Mouse (Mus musculus) layer of hippocampus, adult 8-10 months (tissue): ENCODE data around the gene Hist1h2be. TPM values are rescaled to one million over a fixed set of nuclear protein-coding genes. Genes with fewer than 3 reads are reported as not detected.

Source experiments
- microRNA-seq, 2 experiments: library from miRNA; unstranded; fragments of <30 nt; microRNA quantifications; one replicate each; pipeline ENCODE4 v1.2.0; 2022
- total RNA-seq, 4 experiments: library from RNA; stranded (reverse); gene quantifications; 2 replicates each; pipeline ENCODE4 v1.2.4; 2022

Gene Hist1h2be
- total RNA-seq, 4 experiments from 2014 or later: 7.9 to 10.8 (median 9.3) TPM

Small RNAs within 50 kb of the gene (microRNA-seq; reads per million reads assigned to microRNA genes)
- 0 reads per million in 2 experiments for gene Gm44297
- 0 reads per million in 2 experiments for gene Gm44359
- 0 reads per million in 2 experiments for gene Gm44394

Other genes starting within 250 kb of the Hist1h2be start
- gene Abt1, start 197.3 kb downstream of the Hist1h2be start, total RNA-seq: 1 to 10 TPM; 8.0 to 9.0 (median 8.7) TPM
- gene Btn1a1, start 155.2 kb downstream of the Hist1h2be start, total RNA-seq: not detected
- gene Btn2a2, start 132.3 kb downstream of the Hist1h2be start, total RNA-seq: 1 to 10 TPM in 2 of 4 experiments, under 1 TPM in 2; 0.80 to 1.9 (median 1.1) TPM
- 100 to 1,000 TPM; 236 to 302 (median 261) TPM for gene Hist1h4h, start 90.1 kb downstream of the Hist1h2be start, total RNA-seq
- gene Hist1h2af, start 87.2 kb downstream of the Hist1h2be start, total RNA-seq: 1 to 10 TPM in 3 of 4 experiments, not detected in 1; 1.6 to 6.5 (median 1.8) TPM
- gene Hist1h3g, start 85.7 kb downstream of the Hist1h2be start, total RNA-seq: 1 to 10 TPM; 1.2 to 3.4 (median 2.2) TPM
- gene Hist1h2bh, start 77.7 kb downstream of the Hist1h2be start, total RNA-seq: under 1 TPM; 0.34 to 0.73 (median 0.61) TPM
- gene Hist1h3f, start 77.1 kb downstream of the Hist1h2be start, total RNA-seq: 10 to 100 TPM; 12.5 to 15.7 (median 14.2) TPM
- 100 to 1,000 TPM; 104 to 155 (median 119) TPM for gene Hist1h4f, start 69.5 kb downstream of the Hist1h2be start, total RNA-seq
- gene Hist1h1d, start 67.9 kb downstream of the Hist1h2be start, total RNA-seq: 1 to 10 TPM; 2.5 to 3.3 (median 2.8) TPM
- 10 to 100 TPM; 34.8 to 43.2 (median 40.0) TPM for gene Hist1h3e, start 58.8 kb downstream of the Hist1h2be start, total RNA-seq
- gene Hist1h2ae, start 49.9 kb downstream of the Hist1h2be start, total RNA-seq: 1 to 10 TPM; 3.3 to 7.7 (median 4.9) TPM
- 10 to 100 TPM; 57.3 to 67.6 (median 60.8) TPM for gene Hist1h2bg, start 49.7 kb downstream of the Hist1h2be start, total RNA-seq
- gene Hist1h2bf, start 46.9 kb downstream of the Hist1h2be start, total RNA-seq: 10 to 100 TPM; 19.2 to 30.0 (median 24.4) TPM
- gene Hist1h2ad, start 46.7 kb downstream of the Hist1h2be start, total RNA-seq: 10 to 100 TPM in 1 of 4 experiments, 1 to 10 TPM in 3; 3.0 to 11.0 (median 5.7) TPM
- 10 to 100 TPM in 2 of 4 experiments, 1 to 10 TPM in 2; 8.2 to 11.5 (median 10.5) TPM for gene Hist1h3d, start 45.4 kb downstream of the Hist1h2be start, total RNA-seq
- gene Hist1h4d, start 39.5 kb downstream of the Hist1h2be start, total RNA-seq: 100 to 1,000 TPM; 106 to 128 (median 119) TPM
- 10 to 100 TPM; 36.1 to 50.5 (median 42.7) TPM for gene Hist1h1e, start 1.4 kb upstream of the Hist1h2be start, total RNA-seq
- 1 to 10 TPM; 1.4 to 3.1 (median 2.7) TPM for gene Hist1h2ac, start 62.8 kb upstream of the Hist1h2be start, total RNA-seq
- 10 to 100 TPM; 33.4 to 55.2 (median 44.8) TPM for gene Hist1h2bc, start 63.1 kb upstream of the Hist1h2be start, total RNA-seq
- under 1 TPM in 1 of 4 experiments, not detected in 3; 0.50 TPM for gene Hist1h1t, start 74.7 kb upstream of the Hist1h2be start, total RNA-seq
- 10 to 100 TPM; 71.6 to 90.3 (median 85.0) TPM for gene Hist1h4c, start 77.3 kb upstream of the Hist1h2be start, total RNA-seq
- 1 to 10 TPM; 3.9 to 9.4 (median 7.0) TPM for gene Hfe, start 89.7 kb upstream of the Hist1h2be start, total RNA-seq
- 10 to 100 TPM; 39.1 to 69.2 (median 53.5) TPM for gene Hist1h1c, start 117.7 kb upstream of the Hist1h2be start, total RNA-seq
- gene Hist1h3c, start 124.5 kb upstream of the Hist1h2be start, total RNA-seq: 1 to 10 TPM in 3 of 4 experiments, not detected in 1; 1.7 to 3.1 (median 2.7) TPM
- gene Hist1h2bb, start 125.6 kb upstream of the Hist1h2be start, total RNA-seq: 10 to 100 TPM; 14.1 to 21.7 (median 16.7) TPM
- 10 to 100 TPM; 18.6 to 28.1 (median 23.5) TPM for gene Hist1h2ab, start 130.0 kb upstream of the Hist1h2be start, total RNA-seq
- 10 to 100 TPM in 2 of 4 experiments, 1 to 10 TPM in 2; 3.1 to 10.4 (median 8.0) TPM for gene Hist1h3b, start 131.1 kb upstream of the Hist1h2be start, total RNA-seq
- 10 to 100 TPM; 47.4 to 67.0 (median 59.9) TPM for gene Hist1h4b, start 135.9 kb upstream of the Hist1h2be start, total RNA-seq
- 10 to 100 TPM; 31.9 to 42.9 (median 37.9) TPM for gene Hist1h4a, start 140.1 kb upstream of the Hist1h2be start, total RNA-seq
- gene Hist1h3a, start 141.3 kb upstream of the Hist1h2be start, total RNA-seq: 10 to 100 TPM; 22.7 to 39.9 (median 29.0) TPM
- gene Hist1h1a, start 142.5 kb upstream of the Hist1h2be start, total RNA-seq: 10 to 100 TPM; 12.6 to 19.3 (median 16.9) TPM
- not detected for gene Trim38, start 148.8 kb upstream of the Hist1h2be start, total RNA-seq
- not detected for gene Slc17a2, start 185.9 kb upstream of the Hist1h2be start, total RNA-seq
- gene Slc17a3, start 218.3 kb upstream of the Hist1h2be start, total RNA-seq: not detected
- gene Slc17a1, start 246.6 kb upstream of the Hist1h2be start, total RNA-seq: not detected